Mouse (Mus musculus): ENCODE measurements at regions not wholly inside any gene's neighbourhood (a gene's known extent, or its start where the extent isn't known, plus 50 kb on each side); places are given as distances from the start of the nearest gene placed in this dataset.

- 10% methylated on average over 2 of the region's 2 CpGs for WGBS
- Histone ChIP-seq H3K9me3 (replicated peaks; ENCODE audit: control insufficient read depth, low read length) (no peaks in the 10 kb centered on the region), H3K4me3 (ENCODE audit: low read depth, low read length) (no peak overlapping the region), H3K27me3 (ENCODE audit: control insufficient read depth, insufficient read depth, low read length) (no peaks in the 10 kb centered on the region), H3K4me1 (ENCODE audit: control insufficient read depth, insufficient read depth, low read length) (no peaks in the 10 kb centered on the region), H3K27ac (replicated peaks; ENCODE audit: low read depth, low read length) (no peak overlapping the region), H3K4me2 (ENCODE audit: low read depth, low read length) (no peak overlapping the region), H3K9ac (replicated peaks; ENCODE audit: low read length) (no peak overlapping the region), H3K36me3 (replicated peaks; ENCODE audit: control insufficient read depth, insufficient read depth, low read depth, low read length) (no peaks in the 10 kb centered on the region)
- ATAC-seq (replicated peaks; ENCODE audit: insufficient number of reproducible peaks, low FRiP score, low TSS enrichment, low read depth) (no peak), DNase-seq (ENCODE audit: low spot score) (no peak)
Measured at GRCm38 (mm10) chr8:90192856-90193255, 155.3 kb downstream of the Tox3 start.

- DNase-seq (ENCODE audit: low spot score) (no peak), ATAC-seq (replicated peaks; ENCODE audit: insufficient number of reproducible peaks, low FRiP score, low TSS enrichment, low read depth) (no peak)
- 45% methylated on average over 6 of the region's 6 CpGs for WGBS
- no peaks in the 10 kb centered on the region for H3K9me3 ChIP-seq (replicated peaks; ENCODE audit: control insufficient read depth, low read length)
- H3K4me3 ChIP-seq (ENCODE audit: low read depth, low read length) = no peak overlapping the region
- H3K9ac ChIP-seq (replicated peaks; ENCODE audit: low read length) = no peak overlapping the region
- H3K27me3 ChIP-seq (ENCODE audit: control insufficient read depth, insufficient read depth, low read length) = no peaks in the 10 kb centered on the region
- H3K4me2 ChIP-seq (ENCODE audit: low read depth, low read length) = no peak overlapping the region
- H3K27ac ChIP-seq (replicated peaks; ENCODE audit: low read depth, low read length) = no peak overlapping the region
- H3K4me1 ChIP-seq (ENCODE audit: control insufficient read depth, insufficient read depth, low read length) = no peaks in the 10 kb centered on the region
- no peaks in the 10 kb centered on the region for H3K36me3 ChIP-seq (replicated peaks; ENCODE audit: control insufficient read depth, insufficient read depth, low read depth, low read length)
Measured at GRCm38 (mm10) chr8:90182807-90183206, 165.3 kb downstream of the Tox3 start.

GRCm38 (mm10) chr8:90176771-90177170, 171.4 kb downstream of the Tox3 start:
- no peak overlapping the region for H3K27ac ChIP-seq (replicated peaks; ENCODE audit: low read depth, low read length)
- no peaks in the 10 kb centered on the region for H3K4me1 ChIP-seq (ENCODE audit: control insufficient read depth, insufficient read depth, low read length)
- H3K36me3 ChIP-seq (replicated peaks; ENCODE audit: control insufficient read depth, insufficient read depth, low read depth, low read length) = no peaks in the 10 kb centered on the region
- no peak overlapping the region for H3K4me2 ChIP-seq (ENCODE audit: low read depth, low read length)
- DNase-seq (ENCODE audit: low spot score) (peak; percentile 8), ATAC-seq (replicated peaks; ENCODE audit: insufficient number of reproducible peaks, low FRiP score, low TSS enrichment, low read depth) (no peak)
- H3K4me3 ChIP-seq (ENCODE audit: low read depth, low read length) = no peak overlapping the region
- 49% methylated on average over 7 of the region's 7 CpGs for WGBS
- H3K9ac ChIP-seq (replicated peaks; ENCODE audit: low read length) = no peak overlapping the region
- no peaks in the 10 kb centered on the region for H3K9me3 ChIP-seq (replicated peaks; ENCODE audit: control insufficient read depth, low read length)
- no peaks in the 10 kb centered on the region for H3K27me3 ChIP-seq (ENCODE audit: control insufficient read depth, insufficient read depth, low read length)

DNA sequence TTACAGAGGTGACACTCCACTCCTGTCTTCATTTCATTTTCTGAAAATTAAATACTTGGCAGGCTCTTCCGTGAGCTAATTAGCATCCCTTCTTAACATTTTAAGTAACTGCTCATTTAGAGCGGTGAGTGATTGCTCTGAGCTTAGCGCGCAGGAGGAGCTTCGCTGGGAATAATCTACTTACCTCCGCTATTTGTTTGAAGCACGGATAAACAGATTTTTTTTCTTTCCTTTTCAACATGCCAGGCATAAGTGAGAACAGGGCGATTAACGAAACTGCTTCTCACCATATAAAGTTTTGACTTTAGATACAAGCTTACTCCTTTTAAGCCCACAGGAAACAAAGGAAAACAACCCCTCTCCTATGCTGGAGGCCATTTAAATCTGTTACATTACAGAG, 171.8 kb downstream of the Tox3 start:
- H3K9me3 ChIP-seq (replicated peaks; ENCODE audit: control insufficient read depth, low read length) = no peaks in the 10 kb centered on the region
- no peak overlapping the region for H3K27ac ChIP-seq (replicated peaks; ENCODE audit: low read depth, low read length)
- H3K4me1 ChIP-seq (ENCODE audit: control insufficient read depth, insufficient read depth, low read length) = no peaks in the 10 kb centered on the region
- no peak for DNase-seq (ENCODE audit: low spot score)
- H3K27me3 ChIP-seq (ENCODE audit: control insufficient read depth, insufficient read depth, low read length) = no peaks in the 10 kb centered on the region
- no peak overlapping the region for H3K4me3 ChIP-seq (ENCODE audit: low read depth, low read length)
- no peak overlapping the region for H3K9ac ChIP-seq (replicated peaks; ENCODE audit: low read length)
- WGBS = 47% methylated on average over 9 of the region's 9 CpGs
- H3K36me3 ChIP-seq (replicated peaks; ENCODE audit: control insufficient read depth, insufficient read depth, low read depth, low read length) = no peaks in the 10 kb centered on the region
- no peak for ATAC-seq (replicated peaks; ENCODE audit: insufficient number of reproducible peaks, low FRiP score, low TSS enrichment, low read depth)
- no peak overlapping the region for H3K4me2 ChIP-seq (ENCODE audit: low read depth, low read length)

DNA sequence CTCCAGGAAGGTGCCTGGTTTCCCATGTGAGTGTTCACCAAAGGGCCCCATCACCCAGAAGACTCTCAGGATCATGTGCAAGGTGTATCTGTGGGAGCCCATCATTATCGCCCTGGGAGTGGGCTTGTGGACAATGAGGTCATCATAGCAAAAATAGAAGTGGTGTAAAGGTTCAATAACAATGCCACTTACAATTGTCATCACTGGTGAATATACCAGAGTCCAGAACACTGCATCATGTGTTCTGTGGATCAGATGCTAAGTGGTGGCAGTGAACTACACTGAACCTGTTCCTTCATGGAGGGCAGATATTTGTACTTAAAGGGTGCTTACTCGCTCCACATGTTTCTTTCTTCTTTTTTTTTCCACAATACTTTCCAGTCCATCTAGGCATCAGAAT, 181.5 kb downstream of the Tox3 start:
- Histone ChIP-seq H3K4me2 (ENCODE audit: low read depth, low read length) (no peak overlapping the region), H3K4me1 (ENCODE audit: control insufficient read depth, insufficient read depth, low read length) (no peaks in the 10 kb centered on the region), H3K9me3 (replicated peaks; ENCODE audit: control insufficient read depth, low read length) (no peaks in the 10 kb centered on the region), H3K4me3 (ENCODE audit: low read depth, low read length) (no peak overlapping the region), H3K27me3 (ENCODE audit: control insufficient read depth, insufficient read depth, low read length) (no peaks in the 10 kb centered on the region), H3K9ac (replicated peaks; ENCODE audit: low read length) (no peak overlapping the region), H3K27ac (replicated peaks; ENCODE audit: low read depth, low read length) (no peak overlapping the region), H3K36me3 (replicated peaks; ENCODE audit: control insufficient read depth, insufficient read depth, low read depth, low read length) (no peaks in the 10 kb centered on the region)
- no peak for DNase-seq (ENCODE audit: low spot score)
- 90% methylated on average over 2 of the region's 2 CpGs for WGBS
- no peak for ATAC-seq (replicated peaks; ENCODE audit: insufficient number of reproducible peaks, low FRiP score, low TSS enrichment, low read depth)

DNA sequence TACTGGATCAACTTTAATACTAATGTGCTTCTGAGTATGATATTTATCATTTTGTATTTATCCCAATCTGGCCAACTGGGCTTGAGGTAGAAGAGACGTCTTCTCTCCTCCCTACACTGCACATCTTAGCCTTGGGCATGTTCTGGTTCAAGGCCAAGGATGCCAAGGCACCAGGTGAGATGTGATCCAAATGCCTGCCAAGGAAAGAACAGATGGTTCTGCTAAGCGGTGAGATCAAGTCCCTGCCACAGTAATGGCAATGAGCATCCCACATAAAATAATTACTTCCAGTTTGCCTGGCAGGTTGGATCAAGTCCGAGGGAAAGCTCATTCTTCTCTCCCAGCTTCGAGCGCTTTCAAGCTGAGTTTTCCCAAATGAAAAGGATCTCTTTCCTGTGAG, 196.7 kb downstream of the Tox3 start:
- H3K9ac ChIP-seq (replicated peaks; ENCODE audit: low read length) = no peak overlapping the region
- ATAC-seq (replicated peaks; ENCODE audit: insufficient number of reproducible peaks, low FRiP score, low TSS enrichment, low read depth) (no peak), DNase-seq (ENCODE audit: low spot score) (no peak)
- no peaks in the 10 kb centered on the region for H3K27me3 ChIP-seq (ENCODE audit: control insufficient read depth, insufficient read depth, low read length)
- H3K4me2 ChIP-seq (ENCODE audit: low read depth, low read length) = no peak overlapping the region
- no peak overlapping the region for H3K27ac ChIP-seq (replicated peaks; ENCODE audit: low read depth, low read length)
- H3K4me3 ChIP-seq (ENCODE audit: low read depth, low read length) = no peak overlapping the region
- H3K4me1 ChIP-seq (ENCODE audit: control insufficient read depth, insufficient read depth, low read length) = no peaks in the 10 kb centered on the region
- H3K9me3 ChIP-seq (replicated peaks; ENCODE audit: control insufficient read depth, low read length) = no peaks in the 10 kb centered on the region
- 85% methylated on average over 5 of the region's 5 CpGs for WGBS
- no peaks in the 10 kb centered on the region for H3K36me3 ChIP-seq (replicated peaks; ENCODE audit: control insufficient read depth, insufficient read depth, low read depth, low read length)

DNA sequence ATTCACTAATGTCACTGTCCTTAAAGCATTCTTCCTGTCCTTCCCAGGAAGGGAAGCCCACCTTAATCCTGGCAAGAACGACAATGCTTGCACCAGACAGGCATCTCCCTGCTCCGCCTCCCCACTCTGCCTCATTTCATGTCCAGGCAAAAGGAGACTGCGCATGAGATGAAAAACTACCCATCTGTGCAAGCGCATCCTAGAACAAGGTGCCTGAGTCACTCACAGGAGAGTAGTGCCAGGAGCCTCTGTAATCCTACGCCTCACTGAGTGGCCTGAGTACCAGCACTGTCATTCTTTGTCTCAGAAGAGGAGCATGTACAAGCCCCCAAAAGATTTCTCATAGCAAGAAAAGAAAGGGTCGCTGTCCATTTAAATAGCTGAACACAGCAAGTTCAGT, 198.2 kb downstream of the Tox3 start:
- Histone ChIP-seq H3K36me3 (replicated peaks; ENCODE audit: control insufficient read depth, insufficient read depth, low read depth, low read length) (no peaks in the 10 kb centered on the region), H3K27me3 (ENCODE audit: control insufficient read depth, insufficient read depth, low read length) (no peaks in the 10 kb centered on the region), H3K4me1 (ENCODE audit: control insufficient read depth, insufficient read depth, low read length) (no peaks in the 10 kb centered on the region), H3K4me2 (ENCODE audit: low read depth, low read length) (no peak overlapping the region), H3K4me3 (ENCODE audit: low read depth, low read length) (no peak overlapping the region), H3K27ac (replicated peaks; ENCODE audit: low read depth, low read length) (no peak overlapping the region), H3K9ac (replicated peaks; ENCODE audit: low read length) (no peak overlapping the region), H3K9me3 (replicated peaks; ENCODE audit: control insufficient read depth, low read length) (no peaks in the 10 kb centered on the region)
- WGBS = 67% methylated on average over 6 of the region's 6 CpGs
- no peak for ATAC-seq (replicated peaks; ENCODE audit: insufficient number of reproducible peaks, low FRiP score, low TSS enrichment, low read depth)
- no peak for DNase-seq (ENCODE audit: low spot score)

DNA sequence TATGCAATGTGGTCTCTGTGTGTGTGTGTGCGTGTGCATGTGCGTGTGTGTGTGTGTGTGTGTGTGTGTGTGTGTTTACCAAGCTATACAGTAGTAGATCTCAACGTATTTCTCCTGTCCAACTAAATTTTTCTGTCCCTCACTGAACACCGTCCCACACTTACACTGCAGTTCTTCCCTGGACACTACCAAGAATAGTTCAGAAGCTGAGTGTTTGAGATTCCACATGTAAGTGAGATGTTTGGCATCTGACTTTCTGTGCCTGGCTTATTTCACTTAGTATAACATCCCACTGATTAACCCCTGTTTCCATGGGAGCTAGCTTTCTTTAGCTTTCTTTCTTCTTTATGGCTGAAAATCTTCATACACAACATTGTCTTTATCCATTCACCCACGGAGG, 213.5 kb downstream of the Tox3 start:
- H3K27me3 ChIP-seq (ENCODE audit: control insufficient read depth, insufficient read depth, low read length) = no peaks in the 10 kb centered on the region
- no peak for ATAC-seq (replicated peaks; ENCODE audit: insufficient number of reproducible peaks, low FRiP score, low TSS enrichment, low read depth)
- H3K36me3 ChIP-seq (replicated peaks; ENCODE audit: control insufficient read depth, insufficient read depth, low read depth, low read length) = no peaks in the 10 kb centered on the region
- no peak overlapping the region for H3K9ac ChIP-seq (replicated peaks; ENCODE audit: low read length)
- no peaks in the 10 kb centered on the region for H3K9me3 ChIP-seq (replicated peaks; ENCODE audit: control insufficient read depth, low read length)
- WGBS = 81% methylated on average over 5 of the region's 5 CpGs
- no peaks in the 10 kb centered on the region for H3K4me1 ChIP-seq (ENCODE audit: control insufficient read depth, insufficient read depth, low read length)
- H3K27ac ChIP-seq (replicated peaks; ENCODE audit: low read depth, low read length) = no peak overlapping the region
- no peak for DNase-seq (ENCODE audit: low spot score)
- H3K4me2 ChIP-seq (ENCODE audit: low read depth, low read length) = no peak overlapping the region
- no peak overlapping the region for H3K4me3 ChIP-seq (ENCODE audit: low read depth, low read length)
